Mouse (Mus musculus): ENCODE measurements around the gene Luc7l3. TPM values are rescaled to one million over a fixed set of nuclear protein-coding genes. Genes with fewer than 3 reads are reported as not detected.
A peak's percentile ranks its signal among the peaks of the same experiment; 100 is the strongest.
"Not testable (repeated sequence)": the region's sequence is repeated elsewhere in the genome, so short reads cannot be mapped to it uniquely, and the experiment has no call there.

Gene Luc7l3
- total RNA-seq, 4 experiments from 2014 or later: 21.7 to 37.7 (median 28.2) TPM

GRCm38 (mm10) chr11:94294996-94295845 is 26.6 kb downstream of the Luc7l3 start:
- no peak for DNase-seq (ENCODE audit: low spot score in 2 of 2)

- DNase-seq (ENCODE audit: low spot score in 2 of 2): no peak
These were observed 31.6 kb downstream of the Luc7l3 start for GRCm38 (mm10) chr11:94290062-94290740.

GRCm38 (mm10) chr11:94287105-94287504 is 34.7 kb downstream of the Luc7l3 start:
- DNase-seq (ENCODE audit: low spot score in 2 of 2): no peak

GRCm38 (mm10) chr11:94285886-94286574 is 35.8 kb downstream of the Luc7l3 start:
- no peak for DNase-seq (ENCODE audit: low spot score in 2 of 2)

- DNase-seq (ENCODE audit: low spot score in 2 of 2): no peak
These were observed 38.2 kb downstream of the Luc7l3 start for GRCm38 (mm10) chr11:94283536-94284099.

- no peak for DNase-seq (ENCODE audit: low spot score in 2 of 2)
These were observed 39.5 kb downstream of the Luc7l3 start for GRCm38 (mm10) chr11:94282291-94282690.

GRCm38 (mm10) chr11:94281199-94282181 is 40.3 kb downstream of the Luc7l3 start, which contains the start of gene Gm21885:
TSS of gene Gm21885 (plus strand) at chr11:94281873.
- DNase-seq (ENCODE audit: low spot score in 2 of 2): no peak

- peak; percentile 79 to 85 for DNase-seq (ENCODE audit: low spot score in 2 of 2)
These were observed 44.9 kb downstream of the Luc7l3 start for GRCm38 (mm10) chr11:94276869-94277337.

- no peak for DNase-seq (ENCODE audit: low spot score in 2 of 2)
These were observed 46.1 kb downstream of the Luc7l3 start for GRCm38 (mm10) chr11:94275686-94276085.

- no peak for DNase-seq (ENCODE audit: low spot score in 2 of 2)
These were observed 46.6 kb downstream of the Luc7l3 start for GRCm38 (mm10) chr11:94275226-94275625.

GRCm38 (mm10) chr11:94274206-94274867 is 47.5 kb downstream of the Luc7l3 start:
- DNase-seq (ENCODE audit: low spot score in 2 of 2): no peak

- DNase-seq (ENCODE audit: low spot score in 2 of 2): no peak
These were observed 48.5 kb downstream of the Luc7l3 start for GRCm38 (mm10) chr11:94272960-94273927.

- no peak for DNase-seq (ENCODE audit: low spot score in 2 of 2)
These were observed 50.8 kb downstream of the Luc7l3 start for GRCm38 (mm10) chr11:94271015-94271414.

GRCm38 (mm10) chr11:94269906-94270305 is 51.9 kb downstream of the Luc7l3 start:
- no peak for DNase-seq (ENCODE audit: low spot score in 2 of 2)

GRCm38 (mm10) chr11:94268761-94269160 is 53.0 kb downstream of the Luc7l3 start:
- DNase-seq (ENCODE audit: low spot score in 2 of 2): no peak

- not testable (repeated sequence) for DNase-seq (ENCODE audit: low spot score in 2 of 2)
These were observed 55.6 kb downstream of the Luc7l3 start for GRCm38 (mm10) chr11:94266155-94266554.

- DNase-seq (ENCODE audit: low spot score in 2 of 2): peak; percentile 30 to 48
These were observed 56.5 kb downstream of the Luc7l3 start for GRCm38 (mm10) chr11:94265134-94265785.
